ENCODE assay signal across 33 mouse cellular contexts in the genomic region with DNA sequence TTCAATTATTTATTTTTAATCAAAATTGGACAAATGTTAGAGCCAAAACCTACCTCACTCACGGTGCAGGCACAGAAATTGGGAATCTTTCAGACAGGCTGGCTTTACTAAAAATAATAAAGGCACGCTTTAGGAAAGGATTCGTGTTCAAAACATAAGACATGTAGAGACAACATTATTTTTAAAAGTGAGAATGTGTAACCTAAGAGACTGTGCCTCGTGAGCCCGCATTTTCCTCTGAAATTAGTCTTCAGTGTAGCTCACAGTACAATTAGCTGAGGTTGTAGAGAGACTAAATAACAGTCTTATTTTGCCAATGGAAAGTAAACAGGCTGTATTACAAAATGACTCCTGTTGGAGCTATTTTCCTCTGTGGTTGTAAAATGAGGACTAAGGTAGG. TPM values are rescaled to one million over a fixed set of nuclear protein-coding genes. Genes with fewer than 3 reads are reported as not detected.
"Had no signal": no experiment of that assay in that cellular context is flagged by ENCODE, and none has a peak within 500 bp of the region (broad histone marks: within the 10 kb centered on the region; RNA-seq: fewer than 3 reads in every experiment).

No protein-coding gene starts in this region.

- DNase-seq: heart, postnatal 10 days; heart, postnatal 14 days; heart, postnatal 36 days; heart, postnatal 4 days; kidney, adult 11 months; kidney, adult 18-20 months; kidney, adult 2 months; kidney, adult 8-10 months; kidney, adult 9 months; kidney, postnatal 10 days; kidney, postnatal 14 days; kidney, postnatal 25 days; kidney, postnatal 36 days; kidney, postnatal 4 days; layer of hippocampus, adult 9-11 months; layer of hippocampus, postnatal 36 days had no signal

- ATAC-seq: hindbrain, embryonic 16.5 days; hindbrain, postnatal 0 days; inflammation-experienced regulatory T-cells, adult 6 months; intestine, embryonic 15.5 days; intestine, embryonic 16.5 days; intestine, postnatal 0 days had no signal

RNA-seq across cellular contexts. Expression of a gene that starts 4.7 kb away (rescaled TPM):
- total RNA-seq: heart, postnatal 10 days; heart, postnatal 14 days; heart, postnatal 25 days; heart, postnatal 36 days; heart, postnatal 4 days; hematopoietic stem cell, adult 5-6 weeks; hindbrain, postnatal 0 days; layer of hippocampus, adult 18-20 months; layer of hippocampus, adult 2 months; layer of hippocampus, adult 8-10 months; layer of hippocampus, postnatal 10 days; layer of hippocampus, postnatal 14 days; layer of hippocampus, postnatal 25 days; layer of hippocampus, postnatal 36 days; left cerebral cortex, adult 18-20 months; left cerebral cortex, adult 2 months; left cerebral cortex, adult 8-10 months had no signal
